ENCODE assay signal across 22 mouse cellular contexts in the genomic region with DNA sequence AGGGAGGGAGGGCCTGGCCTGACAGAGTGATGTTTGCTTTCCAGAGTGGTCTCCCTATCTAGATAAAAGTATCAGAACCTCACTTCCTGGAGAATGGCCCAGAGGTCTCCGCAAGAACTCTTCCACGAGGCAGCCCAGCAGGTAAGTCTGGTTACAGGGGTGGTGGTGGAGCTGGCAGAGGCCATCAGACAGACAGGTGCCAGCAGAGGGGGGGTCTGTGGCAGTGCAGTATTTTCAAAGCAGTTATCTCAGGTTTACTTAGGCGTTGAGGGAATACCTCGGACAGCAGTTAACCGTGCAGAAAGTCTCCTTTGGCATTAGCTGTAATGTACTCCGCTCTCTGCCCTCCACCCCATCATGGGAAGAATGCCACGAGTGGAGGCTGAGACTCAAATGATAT. TPM values are rescaled to one million over a fixed set of nuclear protein-coding genes. Genes with fewer than 3 reads are reported as not detected.
DNase-seq lines count a peak whose midpoint lies in the region; ATAC-seq and TF ChIP-seq lines count a peak whose summit lies in the region.
"Had no signal": no experiment of that assay in that cellular context is flagged by ENCODE, and none has a peak within 500 bp of the region (broad histone marks: within the 10 kb centered on the region; RNA-seq: fewer than 3 reads in every experiment).

No protein-coding gene starts in this region.

- H3K9ac ChIP-seq in heart, adult 2 months (ENCODE audit: low read depth, low read length), result no peak overlapping the region
- H3K9ac ChIP-seq in hindbrain, embryonic 16.5 days (ENCODE audit: low read depth, low read length), result no peak overlapping the region
- H3K9ac ChIP-seq: limb, embryonic 15.5 days; liver, embryonic 15.5 days; midbrain, embryonic 15.5 days; neural tube, embryonic 15.5 days had no signal

- no peak overlapping the region for H3K4me3 ChIP-seq in heart, adult 2 months
- no peak overlapping the region for H3K4me3 ChIP-seq in limb, embryonic 10.5 days
- no peak overlapping the region for H3K4me3 ChIP-seq in hindbrain, embryonic 16.5 days (ENCODE audit: low read length)
- H3K4me3 ChIP-seq: limb, embryonic 15.5 days; liver, embryonic 15.5 days; midbrain, embryonic 15.5 days; neural tube, embryonic 15.5 days had no signal

- no peak for TF ChIP-seq POLR2A in heart, adult 2 months (IDR thresholded peaks at IDR 0.05; ENCODE audit: insufficient read depth, low read depth, low read length)

- TF ChIP-seq EP300 in heart, adult 2 months (IDR thresholded peaks at IDR 0.05; ENCODE audit: insufficient read depth, low read depth, low read length), result no peak

- no peak for ATAC-seq in hindbrain, embryonic 16.5 days
- ATAC-seq: forebrain, embryonic 16.5 days; lung, postnatal 0 days; midbrain, embryonic 15.5 days; Patski had no signal

- H3K4me2 ChIP-seq in hindbrain, embryonic 16.5 days (ENCODE audit: low read length), result no peak overlapping the region
- H3K4me2 ChIP-seq: liver, embryonic 15.5 days had no signal

- H3K4me1 ChIP-seq in heart, adult 2 months (ENCODE audit: control insufficient read depth, insufficient read depth, low read length), result peaks cover 1% of the 10 kb centered on the region; the same call in 1 of the 2 replicates
- H3K4me1 ChIP-seq in limb, embryonic 10.5 days, result peaks cover 18% of the 10 kb centered on the region
- H3K4me1 ChIP-seq in hindbrain, embryonic 16.5 days (ENCODE audit: control insufficient read depth, insufficient read depth, low read depth, low read length), result peaks cover 9% of the 10 kb centered on the region

- 70% methylated on average over 7 of the region's 7 CpGs for WGBS in heart, adult 2 months
- 77% methylated on average over 7 of the region's 7 CpGs for WGBS in limb, embryonic 10.5 days
- 67% methylated on average over 7 of the region's 7 CpGs for WGBS in hindbrain, embryonic 16.5 days

- intact Hi-C loops in heart, adult 2 months (cut with DNase I), result no loop called here

- TF ChIP-seq CTCF in heart, adult 2 months (IDR thresholded peaks at IDR 0.05), result no peak

- H3K27me3 ChIP-seq in heart, adult 2 months (ENCODE audit: control insufficient read depth, insufficient read depth, low read length), result no peaks in the 10 kb centered on the region
- peaks cover 14% of the 10 kb centered on the region for H3K27me3 ChIP-seq in limb, embryonic 10.5 days (ENCODE audit: low read depth, poor library complexity, severe bottlenecking)
- no peaks in the 10 kb centered on the region for H3K27me3 ChIP-seq in hindbrain, embryonic 16.5 days (replicated peaks; ENCODE audit: control insufficient read depth, insufficient read depth, low read length)
- H3K27me3 ChIP-seq: limb, embryonic 15.5 days; midbrain, embryonic 15.5 days; neural tube, embryonic 15.5 days; Patski had no signal

- H3K27ac ChIP-seq in heart, adult 2 months, result no peak overlapping the region
- 0 out of 2 replicates have a peak overlapping the region, but pooled peaks have one; percentile 69 for H3K27ac ChIP-seq in limb, embryonic 10.5 days
- no peak overlapping the region for H3K27ac ChIP-seq in hindbrain, embryonic 16.5 days (ENCODE audit: low read depth, low read length)
- H3K27ac ChIP-seq: embryonic facial prominence, embryonic 12.5 days; limb, embryonic 15.5 days; liver, embryonic 15.5 days; midbrain, embryonic 15.5 days; neural tube, embryonic 15.5 days had no signal

- peak; percentile 72 for DNase-seq in heart, adult 11 months
- no peak for DNase-seq in heart, adult 2 months
- peak; percentile 72 for DNase-seq in urinary bladder, postnatal 14 days (ENCODE audit: low spot score)
- no peak for DNase-seq in urinary bladder, adult 2 months (ENCODE audit: low spot score)
- DNase-seq in limb, embryonic 10.5 days (ENCODE audit: low spot score), result no peak
- DNase-seq in adrenal gland, adult (ENCODE audit: inconsistent age in 2 of 2, low spot score in 1 of 2), result no peak
- DNase-seq: adrenal gland, postnatal 25 days; gastrocnemius, postnatal 36 days; kidney, adult 9 months; right cerebral cortex, postnatal 25 days had no signal

- no peaks in the 10 kb centered on the region for H3K79me2 ChIP-seq in heart, adult 2 months (replicated peaks; ENCODE audit: control insufficient read depth, insufficient read depth, low read length)

- no peaks in the 10 kb centered on the region for H3K9me3 ChIP-seq in limb, embryonic 10.5 days (replicated peaks)
- H3K9me3 ChIP-seq in hindbrain, embryonic 16.5 days (ENCODE audit: control insufficient read depth, low read length), result no peaks in the 10 kb centered on the region
- H3K9me3 ChIP-seq: embryonic facial prominence, embryonic 12.5 days; heart, embryonic 10.5 days; hindbrain, embryonic 10.5 days; limb, embryonic 15.5 days; liver, embryonic 15.5 days; midbrain, embryonic 15.5 days; neural tube, embryonic 15.5 days had no signal

- H3K36me3 ChIP-seq in heart, adult 2 months (ENCODE audit: control insufficient read depth, insufficient read depth, low read length), result no peaks in the 10 kb centered on the region
- no peaks in the 10 kb centered on the region for H3K36me3 ChIP-seq in limb, embryonic 10.5 days
- H3K36me3 ChIP-seq in hindbrain, embryonic 16.5 days (ENCODE audit: control insufficient read depth, insufficient read depth, low read length), result no peaks in the 10 kb centered on the region
- H3K36me3 ChIP-seq: embryonic facial prominence, embryonic 12.5 days; heart, embryonic 10.5 days; hindbrain, embryonic 10.5 days; limb, embryonic 15.5 days; liver, embryonic 15.5 days; midbrain, embryonic 15.5 days; neural tube, embryonic 15.5 days had no signal

RNA-seq across cellular contexts. Expression of gene Slc12a8, which starts 1.1 kb away (rescaled TPM):
- under 1 TPM; 0.31 to 0.45 TPM for total RNA-seq in heart, adult 2 months (2021)
- polyA plus RNA-seq in heart, adult 2 months (2012; rRNA removed), result 0.66 and 1.2 TPM in 2 replicates
- 7.1 and 7.7 TPM in 2 replicates for polyA plus RNA-seq in urinary bladder, adult 2 months (2012; rRNA removed)
- polyA plus RNA-seq in limb, embryonic 10.5 days (2016; fragmentation: Nextera tagmentation; extraction: Ambion mirVana), result 0.44 and 0.60 TPM in 2 replicates
- polyA plus RNA-seq in hindbrain, embryonic 16.5 days (2015; fragmentation: Nextera tagmentation; extraction: Ambion mirVana), result 0.94 and 1.5 TPM in 2 replicates
- total RNA-seq: megakaryocyte, adult 5-6 weeks had no signal

Comparison
In these comparisons a context has a peak if more than half of its experiments do, and no peak if none do; other contexts are left out.
1. DNase-seq: peak in heart, adult 11 months (single experiment) and urinary bladder, postnatal 14 days (single experiment); none in heart, adult 2 months (0 of 2), urinary bladder, adult 2 months (single experiment), limb, embryonic 10.5 days (single experiment) and adrenal gland, adult (0 of 2).